Mouse (Mus musculus) cerebellum, postnatal 10 days (tissue): ENCODE data around the gene Grm4.
"Not testable (repeated sequence)": the region's sequence is repeated elsewhere in the genome, so short reads cannot be mapped to it uniquely, and the experiment has no call there.

Experiments used
- DNase-seq, 2 experiments: peaks; one replicate each; pipeline ENCODE4 v3.0.0; 2021; ENCODE audit warnings: mixed read lengths in 2 of 2

Grm4 gene

DNA sequence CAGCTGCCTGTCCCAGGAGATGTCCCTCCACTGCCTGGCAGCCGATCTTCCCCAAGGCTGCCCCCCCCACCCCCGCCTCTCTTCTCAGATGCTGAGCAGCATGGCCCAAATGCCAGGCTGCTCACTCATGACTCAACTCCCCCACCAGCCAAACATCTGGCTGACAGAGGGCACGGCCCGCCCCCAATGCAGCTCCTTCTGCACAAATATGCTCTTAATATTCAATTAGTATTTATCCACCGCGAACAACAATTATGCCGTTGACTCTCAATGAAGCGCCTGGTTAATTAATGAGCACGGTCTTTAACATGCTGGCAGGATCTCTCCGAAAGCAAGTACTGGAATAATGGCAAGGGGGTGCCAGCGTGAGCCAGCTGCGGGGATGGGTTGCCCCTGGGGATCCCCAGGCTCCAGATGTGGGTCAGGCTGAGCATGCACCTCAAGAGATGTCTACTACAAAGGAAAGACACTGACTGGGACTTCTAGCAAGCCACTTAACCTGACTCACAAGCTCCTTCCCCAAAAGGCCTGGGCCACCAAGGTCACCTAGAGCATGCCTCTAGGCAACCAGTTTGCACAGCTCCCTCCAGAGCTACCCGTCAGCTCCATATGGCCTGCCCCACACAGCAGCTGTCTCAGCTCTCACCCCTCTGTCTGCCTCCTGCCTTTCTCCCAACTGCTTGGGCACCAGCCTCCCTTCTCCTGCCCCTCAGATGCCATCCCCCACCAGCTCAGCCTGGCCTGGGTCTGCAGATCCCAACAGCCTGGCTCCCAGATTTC is 131.8 kb downstream of the Grm4 start:
- DNase-seq: peak; percentile 56 to 71

DNA sequence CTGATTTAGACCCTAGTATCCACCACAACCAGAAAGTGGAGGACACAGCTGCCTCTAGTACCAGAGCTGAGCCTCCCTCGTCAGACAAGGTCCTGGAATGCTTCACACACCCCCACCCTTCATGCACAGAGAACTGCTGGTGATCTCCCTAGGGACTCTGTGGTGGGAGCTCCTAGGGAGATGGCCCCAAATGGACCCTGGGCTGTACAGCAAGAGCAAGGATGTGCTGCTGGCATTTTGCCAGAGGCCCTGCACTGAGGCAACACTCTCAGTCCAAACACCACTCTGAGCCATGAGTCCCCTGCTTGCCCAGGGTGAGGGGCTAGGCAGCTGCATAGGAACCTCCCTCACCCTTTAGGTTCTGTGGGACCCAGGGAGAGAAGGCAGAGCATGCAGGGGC is 134.8 kb downstream of the Grm4 start:
- peak in 1 of 2 experiments; percentile 56 for DNase-seq

GRCm38 (mm10) chr17:27385513-27386261 is 135.5 kb downstream of the Grm4 start:
- no peak for DNase-seq

DNA sequence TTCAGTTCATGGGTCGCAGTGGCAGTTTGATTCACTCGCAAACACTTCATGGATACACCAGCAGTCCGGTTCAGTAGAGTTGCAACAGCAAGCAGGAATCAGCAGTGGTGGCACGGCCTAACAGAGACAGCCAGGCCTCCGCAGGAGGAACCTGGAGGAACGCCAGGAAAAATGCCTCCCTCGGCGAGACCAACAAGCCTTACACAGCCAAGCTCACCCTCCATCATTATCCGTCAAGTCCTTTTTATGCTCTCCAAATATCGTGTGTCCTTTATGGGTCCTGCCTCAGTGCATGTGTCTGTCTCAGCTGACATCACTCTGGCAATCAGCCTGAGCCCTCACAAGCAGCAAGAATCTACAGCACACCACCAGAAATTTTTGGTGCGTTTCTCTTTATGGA is 138.3 kb downstream of the Grm4 start:
- peak; percentile 37 to 59 for DNase-seq

DNA sequence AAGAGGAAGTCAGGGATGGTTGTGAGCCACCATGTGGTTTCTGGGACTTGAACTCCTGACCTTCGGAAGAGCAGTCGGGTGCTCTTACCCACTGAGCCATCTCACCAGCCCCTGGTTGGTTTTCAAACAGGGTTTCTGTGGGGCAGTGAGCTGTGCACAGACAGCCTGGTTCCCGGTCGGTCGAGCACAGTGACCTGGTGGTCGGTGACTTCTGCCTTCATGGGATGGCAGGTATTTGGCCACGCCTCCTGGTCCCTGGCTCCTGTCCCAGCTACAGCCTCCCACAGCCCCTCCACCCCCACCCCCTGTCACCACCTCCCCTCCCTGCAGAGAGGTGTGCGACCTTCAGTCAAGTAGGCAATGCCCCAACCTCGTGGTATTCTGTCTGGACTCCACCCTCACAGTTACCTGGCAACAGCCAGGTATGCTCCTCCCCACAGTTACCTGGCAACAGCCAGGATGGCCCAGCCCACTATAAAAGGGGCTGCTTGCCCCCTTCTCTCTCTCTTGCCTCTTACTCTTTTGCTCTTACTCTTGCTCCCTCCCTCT is 140.2 kb downstream of the Grm4 start:
- not testable (repeated sequence) for DNase-seq

DNA sequence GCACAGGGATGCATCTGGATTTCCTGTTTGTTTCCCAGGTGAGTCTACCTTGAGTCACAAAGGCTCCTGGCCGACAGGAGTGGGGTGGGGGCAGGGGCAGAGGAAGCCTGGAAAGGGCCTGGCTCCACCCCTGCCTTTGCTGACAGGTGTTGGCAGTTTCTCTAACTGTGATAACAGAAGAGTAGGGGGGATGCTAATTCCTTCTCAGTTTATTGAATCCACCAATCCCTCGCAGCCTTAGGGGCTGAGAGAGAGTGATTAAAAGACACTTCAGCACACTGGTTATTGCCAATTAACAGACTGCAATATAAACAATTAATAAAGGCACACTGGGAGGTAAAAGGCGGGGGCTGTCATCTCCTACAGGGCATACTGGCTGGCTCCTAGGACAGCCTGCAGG is 142.2 kb downstream of the Grm4 start:
- DNase-seq: no peak

GRCm38 (mm10) chr17:27377151-27377550 is 144.1 kb downstream of the Grm4 start:
- no peak for DNase-seq

DNA sequence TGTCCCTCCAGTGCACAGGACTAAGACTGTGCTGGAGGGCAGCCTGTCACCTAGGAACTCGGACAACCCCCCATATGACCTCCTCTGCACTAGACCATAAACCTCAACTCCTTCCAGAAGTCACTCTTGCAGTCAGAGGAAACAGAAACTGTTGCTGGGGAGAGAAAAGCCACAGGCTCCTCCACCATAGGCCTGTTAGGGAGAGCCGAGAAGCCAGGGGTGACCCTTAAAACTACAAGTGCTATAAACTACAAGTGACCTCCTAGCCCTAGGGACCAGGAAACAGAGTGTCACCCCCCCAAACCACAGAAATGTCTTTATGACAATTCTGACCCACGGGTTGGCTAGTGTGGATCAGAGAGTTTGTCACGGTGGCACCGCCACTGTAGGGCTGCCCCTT is 145.7 kb downstream of the Grm4 start:
- DNase-seq: no peak
